Mouse (Mus musculus) spleen, postnatal 4 days (tissue): Measurements from ENCODE around the gene Asic1.

Source experiments
- DNase-seq, 2 experiments: peaks; one replicate each; pipeline ENCODE4 v3.0.0; 2022; ENCODE audit warnings: low spot score in 2 of 2

Gene Asic1

DNA sequence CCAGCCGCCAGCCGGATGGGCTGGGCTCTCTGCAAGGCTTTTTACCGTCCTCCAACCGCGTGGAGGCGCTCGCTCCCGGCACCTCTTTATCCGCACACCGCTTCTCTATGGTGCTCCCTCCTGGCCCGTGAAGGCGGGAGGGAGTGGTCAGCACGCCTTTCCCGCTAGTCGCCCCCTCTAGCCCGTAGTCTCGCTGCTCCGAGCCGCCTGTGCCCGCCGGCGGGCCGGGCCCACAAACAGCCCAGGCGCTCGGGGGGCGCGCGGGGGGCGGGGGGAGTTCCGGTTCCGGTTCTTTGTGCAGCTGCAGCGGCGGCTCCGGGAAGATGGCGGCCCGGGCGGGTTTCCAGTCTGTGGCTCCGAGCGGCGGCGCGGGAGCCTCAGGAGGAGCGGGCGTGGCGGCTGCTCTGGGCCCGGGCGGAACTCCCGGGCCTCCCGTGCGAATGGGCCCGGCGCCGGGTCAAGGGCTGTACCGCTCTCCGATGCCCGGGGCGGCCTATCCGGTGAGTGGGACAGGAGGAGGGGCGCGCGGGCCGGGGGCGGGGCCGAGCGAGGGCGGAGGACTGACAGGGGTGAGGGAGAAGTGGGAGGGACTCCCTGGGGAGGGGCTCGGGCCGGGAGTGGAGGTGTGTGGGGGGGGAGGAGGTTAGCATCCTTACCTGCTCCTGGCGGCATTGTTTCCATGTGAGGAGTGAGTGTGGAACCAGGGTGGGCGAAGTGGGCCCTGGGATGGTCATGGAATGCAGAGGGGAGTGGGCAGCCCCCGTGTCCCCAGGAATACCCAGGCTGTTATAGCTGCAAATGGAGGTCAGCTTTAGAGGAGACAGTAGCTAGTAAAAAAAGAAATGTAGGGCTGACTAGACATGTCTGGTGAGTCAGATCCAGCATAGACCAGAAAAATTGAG, 32.1 kb downstream of the Asic1 start, which contains the start of gene Smarcd1:
Gene Smarcd1 (plus strand): TSS at position 131 of the 902 bp plus-strand sequence.
- DNase-seq, result peak; percentile 95 to 99

DNA sequence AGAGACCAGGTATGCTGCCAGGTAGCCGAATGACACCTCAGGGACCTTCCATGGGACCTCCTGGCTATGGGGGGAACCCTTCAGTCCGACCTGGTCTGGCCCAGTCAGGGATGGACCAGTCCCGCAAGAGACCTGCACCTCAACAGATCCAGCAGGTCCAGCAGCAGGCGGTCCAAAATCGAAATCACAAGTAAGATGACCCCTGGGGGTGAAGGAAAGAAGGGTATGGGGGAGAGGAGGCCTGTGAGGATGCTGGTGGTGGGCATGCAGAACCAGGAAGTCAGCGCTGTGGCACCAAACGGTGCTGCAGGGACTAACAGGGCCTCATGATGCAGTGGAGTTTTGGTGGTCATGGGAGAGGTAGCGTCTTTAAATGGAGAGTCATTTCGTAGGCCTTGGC, 32.9 kb downstream of the Asic1 start:
- no peak for DNase-seq

DNA sequence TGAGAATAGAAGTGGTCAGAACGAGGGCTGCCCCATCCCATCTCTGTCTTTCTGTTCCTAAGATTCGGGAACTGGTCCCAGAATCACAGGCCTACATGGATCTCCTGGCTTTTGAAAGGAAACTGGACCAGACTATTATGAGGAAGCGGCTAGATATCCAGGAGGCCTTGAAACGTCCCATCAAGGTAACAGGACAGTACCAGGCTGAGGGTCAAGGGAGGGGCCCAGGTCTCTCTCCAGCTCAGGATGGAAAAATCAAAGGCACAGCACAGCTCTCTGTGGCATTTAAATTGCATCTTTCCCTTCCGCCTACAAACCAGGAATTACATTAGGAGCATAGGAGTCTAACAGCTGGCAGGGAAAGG, 33.5 kb downstream of the Asic1 start:
- no peak for DNase-seq

DNA sequence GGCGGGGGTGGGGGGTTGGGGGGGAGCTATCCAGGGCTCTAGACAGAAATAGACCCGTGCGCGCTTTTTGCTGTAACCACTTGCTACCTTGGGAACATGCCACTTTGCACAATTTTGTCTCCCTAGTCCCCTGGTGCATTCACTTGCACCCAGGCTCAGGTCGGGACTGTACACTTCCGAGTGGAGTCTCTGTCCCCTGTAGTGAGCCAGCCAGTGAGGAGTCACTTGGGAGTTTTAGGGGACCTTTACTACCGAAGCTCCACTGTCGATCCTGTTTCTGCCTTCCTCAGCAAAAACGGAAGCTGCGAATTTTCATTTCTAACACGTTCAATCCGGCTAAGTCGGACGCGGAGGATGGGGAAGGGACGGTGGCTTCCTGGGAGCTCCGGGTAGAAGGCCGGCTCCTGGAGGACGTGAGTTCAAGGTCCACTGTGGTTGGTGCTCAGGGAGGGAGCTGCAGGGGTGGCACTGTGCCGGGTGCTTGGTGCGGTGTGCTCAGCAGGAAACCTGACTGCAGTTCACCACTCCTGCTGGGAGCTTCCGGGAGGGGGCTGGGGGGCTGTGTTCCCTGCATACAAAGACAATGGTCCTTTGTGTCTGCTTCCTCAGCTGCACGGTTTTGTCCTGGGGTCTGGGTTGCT, 34.0 kb downstream of the Asic1 start:
- DNase-seq, result no peak

DNA sequence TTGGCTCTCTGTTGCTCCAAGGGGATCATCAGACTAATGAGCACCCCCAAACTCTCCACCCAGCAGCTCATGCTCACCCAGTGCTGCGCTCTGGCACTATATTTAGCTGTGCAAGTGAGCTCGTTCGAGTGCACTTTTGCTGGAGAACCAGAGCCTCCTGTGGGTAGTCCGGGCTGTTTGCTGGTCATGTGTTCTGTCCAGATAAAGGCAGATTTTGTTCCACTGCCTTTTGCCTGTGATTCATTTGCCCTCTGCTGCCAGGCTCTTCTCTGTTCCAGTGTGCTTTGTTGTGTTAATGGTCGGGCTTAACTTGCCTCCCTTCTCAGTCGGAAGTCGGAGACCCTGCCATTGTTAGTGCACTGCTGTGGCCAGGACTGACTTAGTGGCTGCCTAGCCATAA, 34.7 kb downstream of the Asic1 start:
- no peak for DNase-seq

DNA sequence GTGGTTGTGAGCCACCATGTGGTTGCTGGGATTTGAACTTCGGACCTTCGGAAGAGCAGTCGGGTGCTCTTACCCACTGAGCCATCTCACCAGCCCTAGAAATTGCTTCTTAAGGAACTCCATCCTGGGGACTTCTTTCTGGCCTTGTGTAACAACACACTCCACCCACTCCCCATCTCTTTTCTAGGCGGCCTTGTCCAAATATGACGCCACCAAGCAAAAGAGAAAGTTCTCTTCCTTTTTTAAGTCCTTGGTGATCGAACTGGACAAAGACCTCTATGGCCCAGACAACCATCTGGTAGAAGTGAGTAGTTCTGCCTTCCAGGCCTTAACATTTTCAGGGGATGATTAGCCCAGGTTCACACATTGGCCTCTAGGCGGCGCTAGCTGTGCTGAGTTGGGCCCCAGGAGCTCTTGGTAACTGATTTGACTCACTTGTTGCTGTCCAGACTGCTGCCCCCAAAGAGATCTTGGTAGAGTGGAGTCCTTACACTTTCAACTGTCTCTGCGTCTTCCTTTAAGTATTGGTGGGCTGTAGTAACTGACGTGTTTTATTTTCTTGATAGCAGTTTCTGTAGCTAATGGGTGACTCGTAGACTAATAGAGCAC, 35.4 kb downstream of the Asic1 start, which contains the start of gene Gm17349:
Gene Gm17349 (minus strand): TSS at position 51 of the 609 bp plus-strand sequence.
- peak; percentile 62 to 87 for DNase-seq

DNA sequence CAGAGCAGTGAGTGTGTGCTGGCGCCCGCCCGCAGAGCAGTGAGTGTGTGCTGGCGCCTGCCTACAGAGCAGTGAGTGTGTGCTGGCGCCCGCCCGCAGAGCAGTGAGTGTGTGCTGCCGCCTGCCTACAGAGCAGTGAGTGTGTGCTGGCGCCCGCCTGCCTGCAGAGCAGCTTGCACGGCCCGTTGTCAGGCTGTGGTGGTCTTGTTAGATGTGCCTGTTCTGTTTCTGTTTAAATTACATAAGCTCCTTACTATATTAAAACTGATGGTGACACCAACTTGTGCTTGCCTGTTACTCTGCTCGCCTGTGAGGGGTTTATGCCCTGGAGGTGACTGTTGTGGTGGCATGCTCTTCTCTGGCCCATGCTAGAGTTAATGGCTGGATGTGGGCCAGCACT, 38.0 kb downstream of the Asic1 start:
- no peak for DNase-seq

DNA sequence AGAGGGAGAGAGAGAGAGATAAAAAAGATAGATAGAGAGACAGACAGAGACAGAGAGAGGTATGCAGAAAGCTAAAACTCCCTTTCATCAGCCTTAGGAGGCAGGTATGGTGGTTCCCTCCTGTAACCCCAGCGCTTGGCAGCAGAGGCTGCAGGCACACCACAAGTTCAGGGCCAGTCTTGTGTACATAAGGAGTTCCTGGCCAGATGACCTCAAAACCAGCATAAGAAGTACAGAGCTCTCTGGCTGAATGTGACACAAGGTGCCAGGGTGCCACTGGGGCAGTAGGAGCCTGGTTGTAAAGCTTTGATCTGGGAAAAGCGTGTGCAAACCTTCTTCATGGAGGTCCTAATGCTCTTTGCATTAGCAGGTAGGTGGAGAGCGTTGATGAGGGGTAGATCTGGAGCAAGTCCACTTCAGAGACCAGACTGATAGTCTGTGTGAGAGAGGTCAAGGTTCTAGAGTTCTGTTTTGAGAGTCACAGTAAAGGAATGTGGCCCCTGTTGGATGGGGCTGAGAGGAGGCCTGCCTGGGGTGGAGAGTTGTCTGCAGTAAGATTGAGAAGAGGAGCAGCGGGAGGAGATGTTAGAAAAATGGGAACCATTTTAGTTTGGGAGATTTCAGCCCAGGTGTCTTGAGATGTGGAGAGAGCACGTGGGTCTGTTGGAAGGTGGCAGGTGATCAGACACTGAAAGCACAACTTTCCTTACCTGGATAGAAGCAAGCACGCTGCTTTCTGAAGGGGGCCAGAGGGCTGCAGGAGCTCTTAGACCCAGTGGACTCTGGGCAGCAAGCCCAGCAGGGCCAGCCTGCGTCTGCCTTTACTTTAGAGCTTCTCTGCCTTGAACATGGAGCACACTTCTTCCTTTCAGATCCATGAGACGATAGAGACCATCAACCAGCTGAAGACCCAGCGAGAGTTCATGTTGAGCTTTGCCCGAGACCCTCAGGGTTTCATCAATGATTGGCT, 40.3 kb downstream of the Asic1 start:
- DNase-seq, result no peak

DNA sequence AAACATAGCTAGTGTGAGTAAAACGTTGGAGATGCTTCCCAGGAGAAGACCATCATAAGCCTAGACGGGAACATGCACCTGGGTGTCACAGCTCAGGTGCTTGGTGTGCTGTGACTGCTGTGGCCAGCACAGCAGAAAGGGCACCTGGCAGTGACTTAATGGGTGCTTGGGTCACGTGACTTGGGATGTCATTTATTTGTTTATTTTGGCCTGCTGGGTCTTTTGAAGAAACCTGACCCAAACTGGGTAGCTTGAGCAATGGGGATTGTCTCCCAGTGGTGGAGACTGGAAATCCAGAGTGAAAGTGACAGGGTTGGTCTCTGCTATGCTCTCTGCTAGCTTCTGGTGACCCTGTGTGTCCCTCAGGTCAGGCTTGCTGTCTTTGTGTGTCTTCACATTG, 41.3 kb downstream of the Asic1 start:
- no peak for DNase-seq

DNA sequence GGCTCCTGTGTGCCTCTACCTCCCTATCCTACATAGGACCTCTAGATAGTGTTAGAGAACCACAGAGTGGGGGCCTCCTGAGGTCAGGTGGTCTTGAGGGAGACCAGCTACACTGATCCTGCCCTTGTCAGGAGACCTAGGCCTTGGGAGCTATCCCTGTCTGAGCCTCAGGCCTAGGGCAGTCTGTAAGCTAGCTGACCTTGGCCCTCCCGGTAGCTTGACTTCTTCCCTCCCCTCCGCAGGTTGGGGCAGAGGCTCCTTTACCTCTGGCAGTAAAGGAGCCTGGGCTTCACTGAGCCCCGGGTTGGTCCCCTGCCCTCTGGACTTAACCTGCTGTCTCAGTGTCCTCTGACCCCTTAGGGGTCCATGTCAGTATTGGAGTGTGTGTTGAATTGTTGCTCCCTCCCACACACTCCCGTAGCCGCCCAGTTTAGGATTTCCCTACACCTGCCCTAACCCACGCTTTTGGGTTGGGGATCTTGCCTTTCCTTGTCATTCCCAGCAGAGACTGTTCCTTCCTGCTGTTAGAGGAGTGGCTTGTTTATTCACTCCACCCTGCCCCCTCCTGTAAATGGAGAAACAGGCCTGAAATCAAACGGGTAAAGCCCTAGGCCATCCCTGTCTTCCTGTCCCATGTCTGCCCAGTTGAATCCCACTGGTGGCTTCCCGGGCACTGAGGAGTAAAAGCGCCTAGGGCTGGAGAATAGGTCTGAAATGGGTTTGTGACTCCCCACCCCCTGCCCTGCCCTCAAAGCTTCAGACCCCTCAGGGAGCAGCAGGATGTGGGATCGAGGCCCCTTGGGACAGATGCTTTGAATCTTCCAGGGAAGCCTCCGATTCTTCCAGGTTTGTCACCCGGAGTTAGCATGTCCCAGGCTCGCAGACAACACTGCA, 42.7 kb downstream of the Asic1 start:
- DNase-seq, result no peak

DNA sequence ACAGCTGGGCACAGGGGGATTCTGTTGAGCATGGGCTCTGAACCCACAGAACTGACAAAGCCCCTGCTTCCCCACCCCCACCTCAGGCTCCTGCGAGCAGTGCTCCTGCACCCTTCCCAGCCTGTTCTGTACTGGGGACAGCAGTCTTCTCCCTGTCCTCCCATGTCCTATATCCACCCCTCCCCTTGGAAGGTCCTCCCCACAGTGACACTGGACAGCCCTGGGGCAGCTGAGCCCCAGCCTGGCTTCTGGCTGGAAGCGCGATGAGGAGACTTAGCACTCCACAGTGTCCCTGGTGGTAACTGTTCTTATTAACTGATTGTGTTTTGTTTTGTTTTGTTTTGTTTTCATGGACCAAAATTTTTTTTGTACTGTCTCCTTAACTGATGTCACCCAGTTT, 43.4 kb downstream of the Asic1 start:
- no peak for DNase-seq

DNA sequence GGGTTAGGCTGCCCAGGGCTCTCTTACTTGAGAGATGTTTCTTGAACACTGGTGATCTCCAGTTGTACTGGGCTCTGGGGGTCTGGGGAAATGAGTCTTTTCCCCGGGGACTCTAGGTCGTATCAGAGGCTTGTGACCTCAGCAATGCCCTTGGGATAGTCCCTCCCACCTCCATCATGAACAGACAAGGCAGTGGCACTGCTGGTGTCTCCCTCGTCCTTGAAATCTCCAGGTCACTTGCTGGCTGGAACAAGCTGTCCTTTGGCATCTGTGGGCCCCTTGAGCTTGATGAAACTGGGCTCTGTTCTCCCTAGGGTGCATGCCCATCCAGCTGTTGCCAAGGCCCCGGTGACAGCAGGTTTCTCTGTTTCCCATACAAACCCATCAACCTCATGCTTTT, 44.0 kb downstream of the Asic1 start:
- DNase-seq, result peak in 1 of 2 experiments; percentile 62

DNA sequence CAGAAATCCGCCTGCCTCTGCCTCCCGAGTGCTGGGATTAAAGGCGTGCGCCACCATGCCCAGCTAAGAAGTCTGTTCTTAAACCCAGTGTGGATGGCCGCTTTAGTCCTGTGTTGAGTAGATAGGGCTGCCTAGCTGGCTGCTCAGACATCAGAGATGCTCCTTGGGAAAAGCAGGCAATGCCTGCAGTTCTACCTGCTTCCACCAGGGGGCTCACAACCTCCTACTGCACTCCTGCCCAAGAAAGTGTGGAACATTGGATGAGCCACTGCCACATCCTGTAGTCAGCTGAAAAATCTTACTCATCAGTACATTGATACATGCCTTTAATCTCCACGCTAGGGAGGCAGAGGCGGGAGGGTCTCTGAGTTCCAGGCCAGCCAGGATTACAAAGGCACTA, 44.7 kb downstream of the Asic1 start:
- DNase-seq, result peak; percentile 80 to 90

DNA sequence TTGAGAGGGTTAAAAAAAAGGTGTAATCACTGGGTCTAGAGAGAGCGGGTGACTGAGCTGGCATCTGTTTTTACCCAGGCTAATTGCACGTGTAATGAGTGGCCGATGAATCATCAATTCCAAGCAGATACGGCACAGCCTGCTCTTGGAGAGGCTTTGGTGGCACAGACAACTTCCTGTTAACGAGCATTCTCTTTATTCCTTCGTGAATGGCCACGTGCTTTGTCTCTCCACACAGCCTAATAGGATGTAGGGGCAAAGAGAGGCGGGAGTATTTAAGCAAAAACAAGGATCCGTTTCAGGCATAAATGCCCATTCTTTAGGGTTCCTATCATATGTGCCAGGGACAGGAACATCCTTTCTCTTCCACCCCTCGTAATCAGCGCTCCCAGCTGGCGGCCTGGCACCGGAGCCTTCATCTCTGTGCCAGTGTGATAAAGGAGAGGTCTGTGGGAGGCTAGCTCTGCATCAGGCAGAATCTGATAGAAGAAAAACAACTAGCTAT, 45.2 kb downstream of the Asic1 start:
- peak; percentile 74 to 77 for DNase-seq

DNA sequence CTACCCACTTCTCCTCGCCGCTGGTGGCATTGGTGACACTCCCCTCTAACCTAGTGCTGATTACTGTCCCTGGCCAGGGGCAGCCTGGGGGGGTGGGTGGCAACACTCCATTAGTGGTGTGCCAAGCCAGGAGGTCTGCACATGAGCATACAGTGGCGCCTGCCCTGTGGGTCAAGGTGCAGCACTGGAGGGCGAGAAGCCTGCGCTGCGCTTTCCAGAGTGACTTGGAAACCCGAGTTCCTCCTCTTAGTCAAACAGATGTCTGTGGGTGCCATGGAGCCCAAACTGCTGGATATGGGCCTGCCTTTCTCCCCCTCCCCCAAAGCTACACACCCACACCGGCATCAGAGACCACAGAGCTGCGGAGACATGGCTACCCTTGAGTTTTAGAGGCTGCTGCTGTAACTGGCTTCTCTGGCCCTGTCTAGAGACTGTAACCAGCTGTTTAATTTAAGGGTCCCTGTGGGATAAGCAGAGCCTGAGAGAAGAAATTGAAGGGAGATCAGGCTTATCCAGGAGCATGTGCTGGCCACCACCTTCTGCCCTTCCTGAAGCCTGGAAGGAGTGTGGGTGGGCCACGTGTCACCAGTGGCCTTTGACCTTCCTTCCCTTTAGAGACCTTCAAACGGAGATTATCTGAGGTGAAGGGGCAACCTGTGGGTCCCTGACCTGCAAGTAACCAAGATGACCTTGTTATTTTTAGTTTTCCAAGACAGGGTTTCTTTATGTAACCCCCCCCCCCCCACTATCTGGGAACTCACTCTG, 46.0 kb downstream of the Asic1 start:
- no peak for DNase-seq

DNA sequence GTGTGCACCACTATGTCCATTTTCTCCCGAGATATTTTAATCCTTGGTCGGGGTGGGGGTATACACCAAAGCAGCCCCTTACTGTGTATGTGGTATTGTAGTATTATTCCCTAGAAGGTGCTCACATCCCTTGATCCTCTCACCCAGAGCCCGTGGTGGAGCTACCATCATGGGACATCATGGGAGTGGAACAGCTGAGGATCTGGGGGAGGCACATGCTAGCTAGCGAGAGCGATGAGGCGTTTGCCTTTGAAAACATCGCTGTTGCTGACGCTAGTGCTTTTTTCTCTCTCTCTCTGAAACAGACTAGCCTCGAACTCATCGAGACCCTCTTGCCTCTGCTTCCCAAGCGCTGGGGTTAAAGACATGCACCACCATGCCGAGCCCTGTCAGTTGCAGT, 46.6 kb downstream of the Asic1 start:
- DNase-seq, result no peak

DNA sequence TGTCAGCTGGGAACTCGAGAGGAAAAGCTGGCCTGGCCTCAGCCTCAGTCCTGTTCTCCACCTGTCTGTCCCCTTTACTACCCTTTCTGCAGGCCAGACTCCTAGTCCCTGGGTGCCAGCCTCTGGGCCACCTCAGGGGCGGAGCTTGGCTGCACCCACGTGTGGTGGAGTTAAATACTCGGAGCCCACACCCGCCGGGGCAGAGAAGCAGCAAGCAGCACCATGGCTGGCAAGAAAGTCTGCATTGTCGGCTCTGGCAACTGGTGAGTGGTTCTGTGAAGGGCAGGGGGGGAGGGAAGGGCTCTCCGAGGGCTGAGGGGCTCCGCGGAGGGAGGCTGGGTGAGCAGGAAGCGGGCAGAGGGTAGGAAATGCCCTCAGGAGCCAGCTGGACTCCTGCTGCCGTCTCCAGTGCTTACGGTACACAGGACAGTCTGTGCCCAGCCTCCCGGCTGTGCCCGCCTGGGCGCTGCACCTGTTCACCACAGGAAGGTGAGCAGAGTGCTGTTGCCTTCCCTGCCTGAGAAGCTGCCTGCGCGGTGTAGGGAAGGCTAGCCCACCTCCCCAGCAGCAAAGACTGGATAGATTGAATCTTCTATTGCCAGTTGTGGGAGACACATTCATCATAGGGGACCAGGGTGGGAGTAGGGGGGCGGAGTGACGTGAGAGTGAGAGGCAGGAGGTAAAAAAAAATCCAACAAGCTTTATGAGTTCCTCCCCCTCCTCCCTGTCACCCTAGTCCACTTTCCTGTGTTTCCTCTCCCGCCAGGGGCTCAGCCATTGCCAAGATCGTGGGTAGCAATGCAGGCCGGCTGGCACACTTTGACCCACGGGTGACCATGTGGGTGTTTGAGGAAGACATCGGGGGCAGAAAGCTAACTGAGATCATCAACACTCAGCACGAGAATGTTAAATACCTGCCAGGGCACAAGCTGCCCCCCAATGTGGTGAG, 47.5 kb downstream of the Asic1 start, which contains the start of gene Gpd1:
Gene Gpd1 (plus strand): TSS at position 130 of the 949 bp plus-strand sequence.
- no peak for DNase-seq

DNA sequence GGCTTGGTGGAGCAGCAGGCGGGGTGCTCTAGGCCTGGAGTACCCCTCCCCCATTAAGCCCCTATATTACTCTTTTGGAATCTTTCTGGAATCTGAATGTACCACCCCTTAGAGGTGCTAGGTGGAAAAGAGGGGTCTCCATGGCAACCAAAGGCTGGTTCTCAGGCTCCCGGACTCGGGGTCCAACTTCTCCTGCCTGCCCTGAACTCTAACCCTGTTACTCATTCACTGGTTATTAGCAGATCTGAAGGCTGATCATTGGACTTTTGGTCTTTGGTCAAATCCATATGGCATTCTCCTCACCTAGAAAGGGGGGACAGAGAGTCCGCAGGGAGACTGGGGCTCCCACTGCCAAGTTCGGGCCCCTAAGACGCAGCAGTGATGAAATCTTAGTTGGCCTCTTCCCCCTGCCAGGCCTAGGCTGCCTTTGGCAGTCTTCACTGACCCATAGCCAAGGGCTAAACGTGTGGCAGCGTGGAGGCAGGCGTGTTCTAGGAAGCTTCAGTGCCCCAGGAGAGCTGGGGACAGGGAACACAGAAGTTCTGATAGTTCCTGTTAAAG, 48.4 kb downstream of the Asic1 start:
- DNase-seq, result no peak
